In the genomic region with DNA sequence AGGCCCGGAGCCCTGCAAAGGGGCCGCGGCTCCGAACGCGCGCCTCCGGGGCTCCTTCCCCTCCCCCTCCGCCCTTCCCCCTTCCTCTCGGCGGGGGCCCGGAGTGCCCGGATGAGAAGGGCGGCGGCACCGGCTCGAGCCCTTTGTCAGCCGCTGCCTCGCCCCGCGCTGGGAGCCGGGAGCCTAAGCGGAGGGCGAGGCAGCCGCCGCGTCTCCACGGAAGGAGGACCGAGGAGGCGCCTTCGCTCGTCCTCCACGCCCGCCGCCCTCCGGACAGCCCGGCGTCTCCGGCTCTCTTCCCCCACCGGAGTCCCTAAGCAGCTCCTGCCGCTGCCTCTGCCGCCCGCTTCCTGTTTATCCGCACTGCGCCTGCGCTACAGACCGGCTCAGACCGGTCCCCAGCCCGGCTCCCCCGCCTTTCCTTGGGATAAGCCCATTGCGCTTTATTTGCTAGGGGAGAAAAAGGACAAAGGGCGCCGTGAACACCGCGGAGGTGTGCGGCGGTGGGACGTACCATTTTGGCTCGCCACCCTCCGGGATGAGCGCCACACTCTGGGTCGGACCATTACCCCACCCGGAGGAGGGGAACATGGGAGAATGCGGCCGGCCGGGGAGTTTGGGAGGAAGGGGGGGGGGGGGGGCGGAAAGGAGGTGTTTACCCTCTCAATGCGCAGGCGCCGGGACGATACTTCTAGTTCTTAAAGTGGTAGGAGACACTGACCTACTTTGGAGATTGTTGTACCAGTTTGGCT, we compare ENCODE assay signal across 8 mouse cellular contexts. TPM values are rescaled to one million over a fixed set of nuclear protein-coding genes. Genes with fewer than 3 reads are reported as not detected.
DNase-seq lines count a peak whose midpoint lies in the region; ATAC-seq lines count a peak whose summit lies in the region.

Gene Mgea5 (minus strand): TSS at position 657 of the 752 bp plus-strand sequence.

- ATAC-seq in heart, embryonic 13.5 days (ENCODE audit: extremely low read depth, insufficient number of reproducible peaks, low FRiP score, low TSS enrichment), result peak; percentile 95
- peak; percentile 94 for ATAC-seq in liver, embryonic 12.5 days
- peak; percentile 98 for ATAC-seq in stomach, embryonic 15.5 days (ENCODE audit: insufficient read depth, low FRiP score, low read depth)

- peak within 1 kb of the TSS; percentile 78 for H3K4me2 ChIP-seq in heart, embryonic 13.5 days
- H3K4me2 ChIP-seq in liver, embryonic 12.5 days, result peak within 1 kb of the TSS; percentile 79
- peak within 1 kb of the TSS; percentile 59 for H3K4me2 ChIP-seq in stomach, embryonic 15.5 days

- DNase-seq in CD4-positive, CD25-positive, alpha-beta regulatory T cell, adult 2 months (ENCODE audit: low read depth, low spot score), result peak; percentile 99
- DNase-seq in fat pad, adult 2 months (ENCODE audit: extremely low read depth, low read depth, low spot score), result peak; percentile 79
- DNase-seq in kidney, postnatal 10 days, result peak; percentile 99
- DNase-seq in natural killer cell, adult 2 months (ENCODE audit: low spot score in 2 of 2), result peak; percentile 98

- no peaks in the 10 kb centered on the region for H3K27me3 ChIP-seq in heart, embryonic 13.5 days (replicated peaks)
- H3K27me3 ChIP-seq in liver, embryonic 12.5 days (replicated peaks), result no peaks in the 10 kb centered on the region
- no peaks in the 10 kb centered on the region for H3K27me3 ChIP-seq in stomach, embryonic 15.5 days (replicated peaks)

- peak within 1 kb of the TSS; percentile 95 for H3K9ac ChIP-seq in heart, embryonic 13.5 days
- peak within 1 kb of the TSS; percentile 98 for H3K9ac ChIP-seq in liver, embryonic 12.5 days
- peak within 1 kb of the TSS; percentile 97 for H3K9ac ChIP-seq in stomach, embryonic 15.5 days

- peak within 1 kb of the TSS; percentile 81 for H3K27ac ChIP-seq in brown adipose tissue, adult 24 weeks (replicated peaks; ENCODE audit: low read depth, low read length)
- peak within 1 kb of the TSS; percentile 96 for H3K27ac ChIP-seq in heart, embryonic 13.5 days (replicated peaks)
- H3K27ac ChIP-seq in liver, embryonic 12.5 days, result peak within 1 kb of the TSS; percentile 99
- H3K27ac ChIP-seq in stomach, embryonic 15.5 days, result peak within 1 kb of the TSS; percentile 97

- H3K36me3 ChIP-seq in heart, embryonic 13.5 days, result peaks cover 28% of the 10 kb centered on the region
- peaks cover 32% of the 10 kb centered on the region for H3K36me3 ChIP-seq in liver, embryonic 12.5 days
- peaks cover 8% of the 10 kb centered on the region; the same call in 1 of the 2 replicates for H3K36me3 ChIP-seq in stomach, embryonic 15.5 days

- under 1% methylated on average over 68 of the region's 71 CpGs for WGBS in heart, embryonic 13.5 days
- WGBS in liver, embryonic 12.5 days (ENCODE audit: insufficient replicate concordance), result 1% methylated on average over 69 of the region's 71 CpGs
- under 1% methylated on average over 58 of the region's 71 CpGs for WGBS in stomach, embryonic 15.5 days

- peak within 1 kb of the TSS; percentile 97 for H3K4me3 ChIP-seq in brown adipose tissue, adult 24 weeks (ENCODE audit: insufficient read depth, low read depth, low read length)
- peak within 1 kb of the TSS; percentile 83 for H3K4me3 ChIP-seq in heart, embryonic 13.5 days
- H3K4me3 ChIP-seq in liver, embryonic 12.5 days, result peak within 1 kb of the TSS; percentile 99
- H3K4me3 ChIP-seq in stomach, embryonic 15.5 days (replicated peaks), result peak within 1 kb of the TSS; percentile 90

- H3K4me1 ChIP-seq in brown adipose tissue, adult 24 weeks (ENCODE audit: control insufficient read depth, insufficient read depth, insufficient read length, low read length), result peaks cover 13% of the 10 kb centered on the region; the same call in 1 of the 2 replicates
- H3K4me1 ChIP-seq in heart, embryonic 13.5 days, result peaks cover 35% of the 10 kb centered on the region
- H3K4me1 ChIP-seq in liver, embryonic 12.5 days, result peaks cover 47% of the 10 kb centered on the region
- peaks cover 15% of the 10 kb centered on the region for H3K4me1 ChIP-seq in stomach, embryonic 15.5 days

- no peaks in the 10 kb centered on the region for H3K9me3 ChIP-seq in heart, embryonic 13.5 days
- no peaks in the 10 kb centered on the region for H3K9me3 ChIP-seq in liver, embryonic 12.5 days (replicated peaks)
- no peaks in the 10 kb centered on the region for H3K9me3 ChIP-seq in stomach, embryonic 15.5 days

RNA-seq across cellular contexts. Expression of gene Mgea5, which starts in this region (rescaled TPM):
- polyA plus RNA-seq in brown adipose tissue, adult 24 weeks (2012; ENCODE audit: insufficient read depth, insufficient read length, missing spikeins), result 24.6 and 48.1 TPM in 2 replicates
- polyA plus RNA-seq in heart, embryonic 13.5 days (2015; fragmentation: Nextera tagmentation; extraction: Ambion mirVana), result 32.6 and 33.4 TPM in 2 replicates
- 34.8 and 37.9 TPM in 2 replicates for polyA plus RNA-seq in liver, embryonic 12.5 days (2016; fragmentation: Nextera tagmentation; extraction: Ambion mirVana)
- 42.2 and 47.2 TPM in 2 replicates for polyA plus RNA-seq in stomach, embryonic 15.5 days (2015; fragmentation: Nextera tagmentation; extraction: Ambion mirVana)

Comparison
In these comparisons a context has a peak if more than half of its experiments do, and no peak if none do; other contexts are left out.
1. Peak in every context shown above with its lines: DNase-seq, ATAC-seq, H3K4me3 ChIP-seq and H3K27ac ChIP-seq.